Mouse (Mus musculus): ENCODE data around the gene Gm5901.
"Not testable (repeated sequence)": the region's sequence is repeated elsewhere in the genome, so short reads cannot be mapped to it uniquely, and the experiment has no call there.

The Gm5901 gene

DNA sequence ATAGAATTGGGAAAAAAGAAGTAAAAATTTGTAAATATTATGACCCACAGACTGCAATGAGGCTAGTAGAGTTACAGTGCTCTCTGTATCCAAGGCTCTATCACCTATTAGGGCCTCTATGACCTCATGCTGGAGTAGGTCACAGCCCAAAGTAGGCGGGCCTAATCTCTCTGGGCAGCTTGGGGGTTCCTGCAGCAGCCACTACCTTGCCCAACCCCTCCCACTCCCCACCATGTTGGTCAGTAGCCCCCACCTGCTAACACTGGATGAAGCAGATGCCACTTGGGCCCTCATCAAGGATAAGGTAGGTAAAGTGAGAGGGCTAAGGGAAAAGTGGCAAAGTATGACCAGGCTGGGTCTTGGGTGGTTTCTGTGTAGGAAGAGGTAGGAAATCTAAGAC is at the start of gene Gm5901:
Gene Gm5901, plus strand, starts transcription at position 173 of the 400 bp plus-strand sequence.
- no peak for DNase-seq

DNA sequence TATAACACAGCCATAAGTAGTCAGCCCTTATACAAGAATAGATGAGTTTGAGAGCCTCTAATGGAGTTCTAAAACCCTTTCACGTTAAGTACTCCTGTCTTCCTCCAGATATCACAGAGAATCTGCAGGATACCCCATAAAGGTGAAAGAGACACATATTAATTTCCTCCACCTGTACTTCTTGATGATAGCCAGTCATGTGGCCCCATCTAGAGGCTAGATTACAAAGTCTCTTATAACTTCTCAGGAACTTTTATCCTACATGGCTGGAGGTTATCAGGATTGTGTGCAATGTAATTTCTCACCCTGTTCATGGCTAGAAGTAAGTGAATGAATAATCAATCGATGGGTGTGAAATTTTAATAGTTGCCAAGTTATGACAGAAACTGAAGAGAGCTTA is 49.5 kb upstream of the Gm5901 start:
- no peak for DNase-seq

GRCm38 (mm10) chr7:105334004-105334403 is 40.8 kb upstream of the Gm5901 start, which contains the start of gene Olfr690:
Gene Olfr690 (minus strand): TSS chr7:105334104.
- DNase-seq, result no peak

DNA sequence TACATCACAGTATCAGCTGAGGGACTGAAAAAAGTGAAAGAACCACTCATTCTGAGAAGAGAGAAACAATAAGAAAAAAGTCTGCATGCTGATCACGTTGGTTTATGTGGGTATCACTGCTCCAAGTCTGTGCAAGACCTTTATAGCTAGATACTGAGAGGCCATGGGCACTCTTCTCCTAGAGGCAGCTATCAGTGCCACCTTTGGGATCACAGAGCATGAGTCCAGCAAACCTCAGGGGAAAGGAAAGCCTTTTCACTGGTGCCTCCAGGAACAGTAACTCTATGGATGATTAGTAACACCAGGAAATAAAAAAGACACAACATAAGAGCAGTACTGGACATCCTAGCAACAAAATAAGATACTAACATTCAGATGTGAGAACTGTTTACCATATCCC is 32.7 kb upstream of the Gm5901 start, which contains the start of gene Olfr691:
Gene Olfr691, minus strand, starts transcription at position 101 of the 400 bp plus-strand sequence.
- no peak for DNase-seq

GRCm38 (mm10) chr7:105342752-105343151 is 32.1 kb upstream of the Gm5901 start:
- DNase-seq, result no peak

DNA sequence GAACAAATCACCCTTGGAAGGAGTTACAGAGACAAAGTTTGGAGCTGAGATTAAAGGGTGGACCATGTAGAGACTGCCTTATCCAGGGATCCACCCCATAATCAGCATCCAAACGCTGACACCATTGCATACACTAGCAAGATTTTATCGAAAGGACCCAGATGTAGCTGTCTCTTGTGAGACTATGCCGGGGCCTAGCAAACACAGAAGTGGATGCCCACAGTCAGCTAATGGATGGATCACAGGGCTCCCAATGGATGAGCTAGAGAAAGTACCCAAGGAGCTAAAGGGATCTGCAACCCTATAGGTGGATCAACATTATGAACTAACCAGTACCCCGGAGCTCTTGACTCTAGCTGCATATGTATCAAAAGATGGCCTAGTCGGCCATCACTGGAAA is 18.8 kb upstream of the Gm5901 start:
- not testable (repeated sequence) for DNase-seq

DNA sequence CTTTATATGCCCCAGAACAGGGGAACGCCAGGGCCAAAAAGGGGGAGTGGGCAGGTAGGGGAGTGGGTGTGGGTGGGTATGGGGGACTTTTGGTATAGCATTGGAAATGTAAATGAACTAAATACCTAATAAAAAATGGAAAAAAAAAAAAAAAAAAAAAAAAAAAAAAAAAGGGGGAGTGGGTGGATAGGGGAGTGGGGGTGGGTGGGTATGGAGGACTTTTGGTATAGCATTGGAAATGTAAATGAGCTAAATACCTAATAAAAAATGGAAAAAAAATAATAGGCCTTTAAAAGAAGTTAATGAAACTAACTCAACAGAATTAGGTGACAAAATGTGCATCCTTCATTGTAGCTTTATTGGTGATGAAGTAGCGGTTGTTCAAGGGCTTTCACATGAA is 18.4 kb upstream of the Gm5901 start:
- DNase-seq, result not testable (repeated sequence)

GRCm38 (mm10) chr7:105361713-105362112 is 13.1 kb upstream of the Gm5901 start:
- no peak for DNase-seq

DNA sequence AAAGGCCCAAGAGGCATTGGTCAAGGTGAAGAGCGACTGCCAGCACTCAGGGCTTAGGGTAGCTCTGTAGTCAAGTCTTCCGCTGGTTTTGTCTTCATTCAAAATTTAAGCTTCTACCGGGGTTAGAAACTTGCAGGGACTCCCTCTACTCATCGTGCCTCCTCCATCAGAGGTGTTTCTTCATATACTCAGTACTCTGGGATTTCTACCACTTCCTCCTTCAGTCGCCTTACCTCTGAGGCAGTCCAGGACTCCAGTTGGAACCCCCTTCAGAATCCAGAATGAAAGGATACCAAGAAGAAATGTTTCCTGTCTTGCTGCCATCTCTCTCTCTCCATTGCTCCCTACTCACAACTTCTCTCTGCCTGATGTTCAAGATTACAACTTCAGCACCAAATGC is 7.6 kb upstream of the Gm5901 start:
- DNase-seq, result no peak

DNA sequence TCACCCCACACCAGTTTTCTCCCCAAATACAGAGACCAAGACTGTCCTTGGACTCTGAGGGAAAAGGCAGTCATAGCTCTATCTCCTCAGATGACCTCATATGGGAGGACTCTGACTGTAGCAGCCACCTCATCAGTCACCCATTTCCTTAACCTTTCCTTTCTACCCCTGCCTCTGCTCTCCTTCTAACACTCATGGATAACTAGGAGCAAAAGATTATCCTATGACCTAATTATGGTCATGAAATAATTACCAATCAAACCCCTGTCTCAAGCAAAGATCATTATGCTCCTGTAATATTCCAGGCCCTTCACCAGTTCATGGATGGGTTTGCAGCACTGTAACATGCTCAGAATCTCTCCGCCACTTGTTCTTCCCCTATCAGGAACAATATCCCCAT is 6.9 kb upstream of the Gm5901 start, which contains the start of gene Olfr692:
Gene Olfr692, plus strand, starts transcription at position 301 of the 400 bp plus-strand sequence.
- DNase-seq, result no peak

GRCm38 (mm10) chr7:105368521-105368920 is 6.3 kb upstream of the Gm5901 start:
- DNase-seq, result no peak

DNA sequence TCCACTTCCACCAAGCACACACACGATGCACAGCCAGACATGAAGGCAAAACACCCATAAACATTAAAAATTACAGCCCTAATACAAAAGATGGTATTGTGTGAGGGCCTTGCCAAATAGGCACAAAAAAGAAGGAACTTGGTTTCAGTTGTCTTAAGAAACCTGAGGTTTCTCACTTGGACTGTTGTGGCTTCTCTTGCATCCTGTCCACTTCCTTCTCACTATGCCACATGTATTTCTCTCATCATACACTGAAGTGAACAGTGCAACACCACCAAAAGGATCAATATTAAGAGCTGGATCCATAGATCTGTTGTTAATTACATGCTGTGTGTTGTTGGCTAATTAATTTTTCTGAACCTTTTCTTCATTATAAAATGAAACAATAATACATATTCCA is 1.9 kb upstream of the Gm5901 start:
- DNase-seq, result no peak

DNA sequence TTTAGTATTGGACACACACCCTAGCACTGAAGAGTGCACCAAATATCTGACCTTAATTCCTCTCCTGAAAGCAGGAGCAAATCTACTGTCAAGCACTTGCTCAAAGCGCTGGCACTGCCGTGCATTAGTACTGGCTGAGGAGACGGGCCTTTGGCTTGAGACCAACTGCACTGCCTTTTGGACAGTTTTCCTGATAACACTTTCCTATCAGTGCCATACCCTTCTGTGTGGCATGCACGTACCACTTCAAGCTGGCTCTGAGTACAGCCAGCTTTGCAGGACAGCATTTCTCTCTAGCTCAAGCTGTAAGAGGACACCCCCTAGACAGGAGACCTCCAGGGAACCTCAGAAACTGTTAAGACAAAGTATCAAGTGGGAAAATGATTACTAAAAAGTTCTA is 1.3 kb upstream of the Gm5901 start:
- no peak for DNase-seq

DNA sequence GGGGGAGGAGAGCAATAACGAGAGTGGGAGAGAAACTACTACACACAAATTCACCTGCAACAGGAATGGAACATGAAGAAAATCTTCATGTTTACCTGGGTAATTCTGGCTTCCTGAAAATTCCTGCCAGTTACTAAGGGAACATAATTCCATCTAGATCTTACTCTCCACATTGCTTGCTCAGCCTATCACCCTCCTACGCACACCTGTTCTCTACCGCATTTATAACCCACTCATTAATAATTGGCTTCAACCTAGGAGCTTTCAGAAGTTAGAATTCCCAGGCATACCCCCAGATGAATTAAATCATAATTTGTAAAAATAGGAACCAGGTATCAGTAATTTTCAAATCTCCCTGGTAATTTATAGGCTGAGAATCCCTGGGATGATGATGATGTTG is 862 bp upstream of the Gm5901 start:
- peak; percentile 65 for DNase-seq

GRCm38 (mm10) chr7:105380329-105380728 is 5.5 kb downstream of the Gm5901 start:
- DNase-seq, result no peak

DNA sequence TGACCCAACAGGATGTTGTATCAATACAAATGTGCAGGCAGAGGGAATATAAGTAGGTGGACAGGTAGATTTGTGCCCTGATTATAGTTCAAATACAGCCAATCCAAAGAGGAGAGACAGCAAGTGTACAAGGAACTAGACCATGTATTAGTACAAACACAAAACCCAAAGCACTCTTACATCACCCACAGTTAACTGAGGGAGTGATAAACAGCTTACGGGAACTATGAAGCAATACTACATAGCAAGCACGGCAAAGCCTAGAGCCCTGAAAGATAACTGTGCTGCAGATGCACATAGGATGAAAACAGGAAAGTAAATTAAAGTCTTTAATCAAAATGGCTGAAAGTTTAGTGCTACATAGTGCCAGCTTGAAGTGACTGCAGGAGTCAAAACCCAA is 12.9 kb downstream of the Gm5901 start:
- DNase-seq, result no peak

DNA sequence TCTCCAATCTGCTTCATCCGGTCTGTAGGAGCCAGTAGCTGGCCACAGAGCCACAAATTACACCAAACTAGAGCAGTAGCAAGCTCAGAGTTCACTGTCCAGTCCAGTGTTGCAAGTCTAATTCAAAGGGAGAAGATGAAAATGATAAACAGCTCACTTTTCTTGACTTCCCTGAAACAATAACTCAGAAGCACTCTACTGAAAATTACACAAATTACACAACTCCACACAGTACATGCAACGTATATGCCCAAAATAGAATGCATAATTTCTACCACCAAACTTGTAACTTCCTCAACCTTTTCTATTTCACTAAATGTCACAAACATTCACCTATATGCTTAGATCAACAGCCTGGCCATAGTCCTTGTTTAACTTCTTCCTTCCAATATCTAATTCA is 15.4 kb downstream of the Gm5901 start:
- no peak for DNase-seq

DNA sequence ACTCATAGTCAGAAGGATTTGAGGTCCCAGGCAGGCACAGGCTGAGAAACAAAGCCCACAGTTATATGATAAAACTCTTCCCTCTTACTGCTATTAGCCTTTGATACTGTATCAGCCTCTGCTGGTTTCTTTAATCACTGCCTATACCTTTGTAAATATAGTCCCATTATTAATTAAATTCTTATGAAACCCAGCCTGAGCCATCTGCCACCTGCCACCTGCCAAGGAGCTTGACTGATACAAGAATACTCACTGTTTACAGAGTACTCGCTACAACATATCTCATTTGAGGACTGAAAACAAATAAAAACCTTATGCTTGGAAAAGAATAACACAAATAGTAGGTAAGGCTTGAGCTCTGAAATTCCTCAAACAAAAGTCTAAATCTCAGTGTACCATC is 19.8 kb downstream of the Gm5901 start:
- no peak for DNase-seq

- no peak for DNase-seq
Measured at GRCm38 (mm10) chr7:105395131-105395820, 20.4 kb downstream of the Gm5901 start.

DNA sequence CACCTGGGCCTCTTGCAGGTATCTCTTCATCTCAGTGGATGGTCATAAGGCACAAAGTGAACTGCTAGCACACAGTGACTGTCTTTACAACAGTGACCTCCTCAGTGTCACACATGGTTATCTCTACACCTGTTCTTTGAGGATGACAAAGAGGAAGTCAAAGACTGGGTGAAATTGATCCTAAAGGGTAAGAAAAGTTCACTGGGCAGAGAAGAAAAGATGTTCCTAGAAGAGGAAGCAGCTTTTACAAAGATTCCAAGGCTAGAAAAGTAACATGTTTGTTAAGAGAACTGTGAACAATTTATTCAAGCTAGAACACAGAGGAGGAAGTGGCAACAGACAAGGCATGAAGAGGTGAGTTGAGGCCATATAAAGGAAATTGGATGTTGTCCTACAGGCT is 21.3 kb downstream of the Gm5901 start:
- DNase-seq, result no peak

DNA sequence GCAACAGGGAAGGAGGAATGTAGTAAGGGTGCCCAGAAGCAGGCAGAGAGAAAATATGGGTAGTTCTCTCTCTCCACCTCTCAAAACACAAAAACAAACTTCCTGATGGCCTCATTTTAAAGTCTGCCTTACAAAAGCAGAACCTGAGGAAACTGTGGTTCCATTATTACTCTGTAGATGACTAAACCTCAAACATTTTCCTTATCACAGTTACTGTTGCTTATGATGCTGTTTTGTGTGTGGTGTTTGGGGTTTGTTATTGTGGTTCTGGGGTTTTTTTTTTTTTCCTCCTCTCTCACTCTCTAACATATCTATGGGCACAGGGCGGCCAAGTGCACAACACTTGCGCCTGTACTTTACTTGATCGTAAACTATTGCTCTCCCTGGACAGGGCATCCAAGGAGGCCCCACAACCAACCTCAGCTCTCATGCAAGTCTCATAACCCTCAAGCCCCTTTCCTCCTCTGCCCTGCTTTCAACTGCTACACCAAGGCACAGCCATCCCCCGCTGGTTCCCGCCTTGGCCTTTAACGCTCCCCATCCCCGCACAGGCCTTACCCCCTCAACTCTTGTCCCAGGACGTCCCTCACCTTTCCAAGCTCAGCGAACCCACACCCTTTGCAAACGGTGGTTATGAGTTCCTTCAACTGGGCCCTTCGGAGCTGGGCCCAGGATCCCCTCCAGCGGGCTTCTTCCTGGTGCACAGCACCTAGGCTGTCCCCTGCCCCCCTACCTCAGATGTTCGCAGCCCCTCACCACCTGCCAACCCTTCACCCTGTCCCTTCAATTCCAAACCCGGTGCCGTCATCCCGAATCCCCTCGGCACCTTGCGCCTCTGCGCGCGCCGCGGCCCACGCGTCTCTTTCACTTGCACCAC is 24.5 kb downstream of the Gm5901 start:
- no peak for DNase-seq

DNA sequence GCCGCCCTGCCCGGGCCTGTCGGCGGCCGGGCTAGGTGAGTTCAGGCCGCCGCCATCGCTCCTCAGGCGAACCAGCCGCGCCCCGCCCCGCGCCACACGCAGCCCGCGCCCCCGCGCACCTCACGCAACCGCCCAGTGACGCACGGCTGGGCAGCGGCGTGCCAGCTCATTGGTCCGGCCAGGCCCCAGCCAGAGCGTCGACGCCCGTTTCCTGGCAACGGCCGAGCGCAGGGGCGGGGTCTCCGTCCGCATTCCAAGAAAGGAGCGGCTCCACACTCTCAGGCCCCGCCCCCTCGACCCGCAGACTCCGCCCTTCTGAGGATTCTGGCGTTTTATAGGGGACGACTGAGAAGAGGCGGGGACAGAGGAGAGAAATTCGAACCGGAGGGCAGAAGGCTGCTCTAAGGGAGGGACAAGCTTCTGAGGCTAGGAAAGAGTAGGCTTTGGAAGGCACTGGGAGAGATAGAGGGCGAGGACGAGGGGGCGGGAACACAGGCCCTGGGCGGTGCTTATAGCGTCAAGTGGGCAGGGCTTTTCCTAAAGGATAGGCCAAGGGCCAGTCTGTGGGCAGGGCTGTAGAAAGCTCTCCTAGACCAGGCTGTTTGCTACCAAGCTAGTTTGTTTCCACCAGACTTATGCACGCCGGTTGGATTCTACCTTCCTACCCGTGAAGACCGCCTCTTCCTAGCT is 25.2 kb downstream of the Gm5901 start, which contains the start of gene Fam160a2:
Gene Fam160a2, minus strand, starts transcription at position 120 of the 690 bp plus-strand sequence.
- DNase-seq, result peak; percentile 99

DNA sequence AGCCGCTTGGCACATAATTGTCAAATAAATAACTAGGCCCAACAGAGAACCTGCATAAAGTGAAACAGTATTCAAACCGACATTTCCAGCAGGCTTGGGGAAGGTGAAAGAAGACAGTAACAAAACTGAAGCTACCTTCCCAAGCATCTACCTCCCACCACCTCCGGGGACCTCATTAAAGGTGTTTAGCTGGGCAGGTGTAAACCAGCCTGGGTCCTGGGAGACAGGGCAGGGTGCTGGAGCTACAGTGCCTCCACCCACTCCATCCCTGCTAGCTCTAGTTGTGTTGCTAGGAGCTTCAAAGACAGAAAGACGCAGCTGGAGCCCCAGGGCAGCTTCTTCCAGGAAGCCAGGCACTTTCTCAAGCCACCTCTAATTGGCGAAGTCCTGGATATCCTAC is 29.4 kb downstream of the Gm5901 start, which contains the start of gene Cnga4:
Gene Cnga4, plus strand, starts transcription at position 301 of the 400 bp plus-strand sequence.
- no peak for DNase-seq
